Mouse (Mus musculus): Measurements from ENCODE around the gene Macrod2. TPM values are rescaled to one million over a fixed set of nuclear protein-coding genes. Genes with fewer than 3 reads are reported as not detected.

Macrod2 gene
- polyA plus RNA-seq, 1 experiment from 2014 or later: 34.2 TPM

DNA sequence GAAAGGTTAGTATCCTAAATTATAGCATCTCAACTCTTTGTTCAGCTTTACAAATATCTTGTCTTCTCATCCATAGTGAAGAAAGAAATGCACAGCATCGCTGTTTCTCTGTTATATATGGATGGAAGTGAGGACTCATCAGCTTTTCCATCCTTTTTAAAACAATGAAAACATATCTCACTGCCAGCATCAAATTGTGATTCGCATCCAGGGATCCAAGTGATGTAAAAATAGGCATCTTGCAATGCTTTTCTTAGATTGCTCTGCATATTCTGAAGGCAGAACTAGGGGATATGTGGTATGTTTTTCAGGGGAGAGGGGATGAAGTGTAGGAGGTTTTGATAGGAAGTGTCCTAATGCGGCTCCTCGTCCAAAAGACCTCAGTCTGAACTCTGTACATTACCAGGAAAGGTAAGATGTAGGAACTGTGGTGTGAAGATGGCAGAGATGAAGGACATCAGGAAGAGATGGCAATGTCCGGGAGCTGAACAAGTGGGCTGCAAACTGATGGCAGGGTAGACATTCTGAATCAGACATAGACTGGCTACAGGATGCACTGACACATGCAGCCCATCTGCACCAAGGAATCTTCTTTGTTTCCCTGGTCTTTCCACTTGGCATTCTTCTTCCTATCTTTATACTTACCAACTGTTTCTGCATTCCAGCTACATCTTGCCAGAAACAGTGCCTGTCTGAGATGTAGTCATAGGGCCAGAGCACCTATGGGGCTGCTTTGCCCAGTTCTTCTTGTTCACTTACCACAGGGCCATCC, 1341.8 kb downstream of the Macrod2 start:
- Histone ChIP-seq H3K9me3 (no peaks in the 10 kb centered on the region), H3K4me3 (no peak overlapping the region), H3K27ac (no peak overlapping the region), H3K36me3 (replicated peaks) (no peaks in the 10 kb centered on the region), H3K27me3 (ENCODE audit: poor library complexity, severe bottlenecking) (no peaks in the 10 kb centered on the region), H3K4me1 (no peaks in the 10 kb centered on the region)
- 92% methylated on average over 5 of the region's 5 CpGs for WGBS
- DNase-seq (ENCODE audit: extremely low spot score, low spot score): no peak

DNA sequence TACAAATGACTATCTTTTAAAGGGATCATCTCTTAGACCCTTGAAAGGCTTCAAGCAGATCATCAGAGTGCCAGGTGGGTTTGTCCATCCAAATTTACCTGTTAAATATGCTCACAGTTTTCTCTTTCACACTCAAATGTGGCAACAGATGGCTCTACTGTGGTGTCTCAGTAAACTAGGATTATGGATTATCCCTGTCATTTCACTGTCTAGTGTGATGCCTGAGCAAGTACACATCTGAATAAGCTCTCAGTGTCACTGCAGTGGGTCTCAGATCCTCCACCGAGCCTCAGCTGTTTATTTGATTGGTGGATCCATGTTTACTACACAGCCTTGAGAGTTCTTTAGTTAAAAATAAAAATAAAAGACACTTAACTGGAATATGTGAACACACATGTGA, 1343.6 kb downstream of the Macrod2 start:
- no peaks in the 10 kb centered on the region for H3K4me1 ChIP-seq
- no peaks in the 10 kb centered on the region for H3K9me3 ChIP-seq
- WGBS: 92% methylated on average over 1 of the region's 1 CpGs
- DNase-seq (ENCODE audit: extremely low spot score, low spot score): no peak
- H3K27me3 ChIP-seq (ENCODE audit: poor library complexity, severe bottlenecking): no peaks in the 10 kb centered on the region
- H3K27ac ChIP-seq: no peak overlapping the region
- no peaks in the 10 kb centered on the region for H3K36me3 ChIP-seq (replicated peaks)
- no peak overlapping the region for H3K4me3 ChIP-seq

DNA sequence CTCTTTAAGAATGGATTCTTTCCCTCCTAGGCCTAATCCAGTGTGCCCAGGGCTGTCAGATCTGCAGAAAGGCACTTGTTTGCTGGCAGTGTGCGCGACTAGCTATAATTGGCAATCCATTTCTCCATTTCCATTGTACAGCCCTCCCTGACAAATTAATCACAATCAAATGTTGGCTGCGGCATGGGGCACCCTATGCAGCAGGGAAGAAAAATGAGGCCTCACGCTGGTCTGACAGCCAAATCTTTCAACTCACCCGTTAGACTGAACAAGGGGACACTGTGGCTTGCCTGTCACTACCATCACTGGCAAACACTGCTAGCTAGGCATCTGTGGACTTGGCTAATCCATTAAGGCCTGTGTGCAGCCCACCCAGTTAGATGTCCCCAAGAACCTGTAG, 1345.2 kb downstream of the Macrod2 start:
- no peaks in the 10 kb centered on the region for H3K36me3 ChIP-seq (replicated peaks)
- DNase-seq (ENCODE audit: extremely low spot score, low spot score): no peak
- no peak overlapping the region for H3K4me3 ChIP-seq
- H3K27ac ChIP-seq: no peak overlapping the region
- no peaks in the 10 kb centered on the region for H3K27me3 ChIP-seq (ENCODE audit: poor library complexity, severe bottlenecking)
- 90% methylated on average over 5 of the region's 5 CpGs for WGBS
- H3K9me3 ChIP-seq: no peaks in the 10 kb centered on the region
- H3K4me1 ChIP-seq: no peaks in the 10 kb centered on the region

DNA sequence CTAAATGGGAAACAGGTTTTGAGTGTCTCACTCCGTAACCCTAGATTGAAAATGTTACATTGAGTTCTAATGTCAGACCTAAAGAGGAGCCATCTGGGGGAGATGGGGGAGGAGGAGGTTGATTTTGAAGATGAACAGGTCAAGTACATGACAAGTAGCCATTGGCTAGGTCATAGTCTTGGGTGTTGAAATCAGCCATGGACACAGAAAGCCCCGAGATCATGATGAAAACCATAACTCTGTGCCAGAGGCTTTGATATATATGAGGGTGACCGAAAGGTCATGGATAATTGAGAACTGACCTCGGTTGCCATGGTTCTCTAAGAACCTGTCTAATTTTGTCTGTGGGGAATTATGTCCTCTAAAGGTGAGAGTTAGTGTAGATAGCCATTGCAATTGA, 1405.1 kb downstream of the Macrod2 start:
- DNase-seq (ENCODE audit: extremely low spot score, low spot score): no peak

DNA sequence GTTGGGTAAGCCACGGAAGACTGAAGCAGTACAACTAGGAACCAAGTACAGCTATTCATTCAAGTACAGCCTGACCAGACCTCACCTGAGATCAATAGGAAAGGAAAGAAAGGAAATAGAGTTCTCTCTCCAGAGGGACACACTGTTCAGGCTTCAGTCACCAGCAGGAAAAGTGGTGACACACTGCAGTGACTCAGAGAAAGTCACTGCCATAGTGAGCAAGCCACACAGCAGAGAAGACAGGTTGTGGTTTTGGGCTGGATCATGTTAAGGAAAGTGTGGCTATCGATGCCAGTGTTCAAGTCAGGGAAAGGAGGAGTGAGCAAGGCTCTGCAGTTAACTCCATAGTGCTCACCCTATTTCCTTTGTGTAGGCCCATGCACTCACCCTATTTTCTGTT, 1405.8 kb downstream of the Macrod2 start:
- Histone ChIP-seq H3K27ac (no peak overlapping the region), H3K9me3 (no peaks in the 10 kb centered on the region), H3K4me1 (peaks cover 16% of the 10 kb centered on the region), H3K36me3 (replicated peaks) (no peaks in the 10 kb centered on the region), H3K4me3 (no peak overlapping the region), H3K27me3 (ENCODE audit: poor library complexity, severe bottlenecking) (no peaks in the 10 kb centered on the region)
- WGBS: 78% methylated on average over 2 of the region's 2 CpGs
- DNase-seq (ENCODE audit: extremely low spot score, low spot score): no peak

More for the DNA sequence above, 1405.1 kb downstream of the Macrod2 start:
- WGBS: 82% methylated on average over 4 of the region's 4 CpGs
- Histone ChIP-seq H3K4me3 (no peak overlapping the region), H3K9me3 (no peaks in the 10 kb centered on the region), H3K36me3 (replicated peaks) (no peaks in the 10 kb centered on the region), H3K4me1 (peaks cover 16% of the 10 kb centered on the region), H3K27ac (no peak overlapping the region), H3K27me3 (ENCODE audit: poor library complexity, severe bottlenecking) (no peaks in the 10 kb centered on the region)

DNA sequence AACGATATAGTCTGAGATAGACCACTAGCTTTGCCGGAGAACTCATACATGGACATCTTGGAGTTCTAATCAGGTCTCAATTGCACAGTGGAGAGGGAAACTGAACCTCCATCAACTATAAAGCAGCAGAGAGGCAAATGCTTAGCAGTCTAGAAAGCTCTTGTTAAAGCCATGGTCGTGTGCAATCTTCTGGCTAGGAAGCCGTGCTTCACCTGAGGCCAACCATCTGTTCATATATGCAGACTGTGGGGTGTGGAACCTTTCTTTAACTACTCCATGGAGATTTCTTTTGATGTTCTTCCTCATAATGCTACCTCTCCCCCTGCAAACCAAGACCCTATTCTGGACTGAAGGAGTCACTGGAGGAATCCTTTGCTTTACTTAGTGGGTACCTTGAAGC, 1421.2 kb downstream of the Macrod2 start:
- DNase-seq (ENCODE audit: extremely low spot score, low spot score): no peak
- no peak overlapping the region for H3K27ac ChIP-seq
- H3K4me1 ChIP-seq: no peaks in the 10 kb centered on the region
- no peak overlapping the region for H3K4me3 ChIP-seq
- no peaks in the 10 kb centered on the region for H3K27me3 ChIP-seq (ENCODE audit: poor library complexity, severe bottlenecking)
- WGBS: 94% methylated on average over 4 of the region's 4 CpGs
- no peaks in the 10 kb centered on the region for H3K36me3 ChIP-seq (replicated peaks)
- no peaks in the 10 kb centered on the region for H3K9me3 ChIP-seq

DNA sequence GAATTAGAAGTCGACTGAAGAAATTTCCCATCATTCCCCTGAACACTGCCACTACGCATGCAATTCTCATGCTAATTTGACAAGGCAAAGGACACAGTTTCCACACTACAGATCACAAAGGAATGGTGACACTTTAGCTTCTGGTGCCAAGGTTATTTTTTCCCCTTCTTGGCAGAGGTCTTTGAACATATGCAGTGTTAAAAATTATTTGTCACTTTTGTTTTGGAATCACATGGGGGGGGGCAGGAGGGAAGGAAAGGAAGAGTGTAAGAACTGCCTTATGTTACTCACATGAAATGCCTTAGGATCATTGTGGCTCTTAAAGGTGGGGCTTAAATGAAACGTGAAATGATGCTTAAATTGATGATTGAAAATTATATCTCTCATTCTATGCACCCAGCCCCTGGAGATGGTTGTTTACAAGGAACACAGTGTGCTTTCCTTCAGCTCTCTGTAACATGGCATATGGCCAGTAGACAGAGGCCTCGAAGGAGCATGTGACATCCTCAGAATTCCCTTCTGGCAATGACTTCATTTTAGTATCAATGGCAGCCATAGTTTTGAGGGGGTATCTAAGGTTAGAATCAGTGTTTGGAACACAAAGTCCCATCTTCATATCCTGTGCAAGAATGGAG, 1422.6 kb downstream of the Macrod2 start:
- DNase-seq (ENCODE audit: extremely low spot score, low spot score): no peak
- WGBS: 82% methylated on average over 4 of the region's 4 CpGs
- Histone ChIP-seq H3K27me3 (ENCODE audit: poor library complexity, severe bottlenecking) (no peaks in the 10 kb centered on the region), H3K4me1 (no peaks in the 10 kb centered on the region), H3K9me3 (no peaks in the 10 kb centered on the region), H3K36me3 (replicated peaks) (no peaks in the 10 kb centered on the region), H3K4me3 (no peak overlapping the region), H3K27ac (no peak overlapping the region)

DNA sequence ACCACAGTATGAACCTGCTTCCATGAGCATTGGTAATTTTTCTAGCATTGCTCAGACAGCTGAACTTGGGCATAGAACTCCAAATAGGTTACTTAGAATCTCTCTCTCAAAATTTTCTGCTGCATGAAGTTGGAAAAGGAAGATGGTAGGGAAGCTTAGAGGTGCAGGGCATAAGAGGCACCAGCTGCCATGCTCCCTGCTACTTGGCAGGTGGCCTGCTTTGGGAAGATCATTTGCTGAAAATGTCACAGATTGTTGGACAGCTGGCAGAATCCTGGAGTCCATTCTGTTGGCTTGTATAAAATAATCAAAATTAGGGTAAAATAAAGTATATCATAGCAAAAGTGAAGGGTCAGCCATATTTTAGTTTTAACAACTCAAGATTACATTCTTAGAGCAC, 1425.7 kb downstream of the Macrod2 start:
- no peak for DNase-seq (ENCODE audit: extremely low spot score, low spot score)
- no peak overlapping the region for H3K4me3 ChIP-seq
- no peaks in the 10 kb centered on the region for H3K9me3 ChIP-seq
- H3K27me3 ChIP-seq (ENCODE audit: poor library complexity, severe bottlenecking): no peaks in the 10 kb centered on the region
- no peaks in the 10 kb centered on the region for H3K36me3 ChIP-seq (replicated peaks)
- no peaks in the 10 kb centered on the region for H3K4me1 ChIP-seq
- no peak overlapping the region for H3K27ac ChIP-seq

DNA sequence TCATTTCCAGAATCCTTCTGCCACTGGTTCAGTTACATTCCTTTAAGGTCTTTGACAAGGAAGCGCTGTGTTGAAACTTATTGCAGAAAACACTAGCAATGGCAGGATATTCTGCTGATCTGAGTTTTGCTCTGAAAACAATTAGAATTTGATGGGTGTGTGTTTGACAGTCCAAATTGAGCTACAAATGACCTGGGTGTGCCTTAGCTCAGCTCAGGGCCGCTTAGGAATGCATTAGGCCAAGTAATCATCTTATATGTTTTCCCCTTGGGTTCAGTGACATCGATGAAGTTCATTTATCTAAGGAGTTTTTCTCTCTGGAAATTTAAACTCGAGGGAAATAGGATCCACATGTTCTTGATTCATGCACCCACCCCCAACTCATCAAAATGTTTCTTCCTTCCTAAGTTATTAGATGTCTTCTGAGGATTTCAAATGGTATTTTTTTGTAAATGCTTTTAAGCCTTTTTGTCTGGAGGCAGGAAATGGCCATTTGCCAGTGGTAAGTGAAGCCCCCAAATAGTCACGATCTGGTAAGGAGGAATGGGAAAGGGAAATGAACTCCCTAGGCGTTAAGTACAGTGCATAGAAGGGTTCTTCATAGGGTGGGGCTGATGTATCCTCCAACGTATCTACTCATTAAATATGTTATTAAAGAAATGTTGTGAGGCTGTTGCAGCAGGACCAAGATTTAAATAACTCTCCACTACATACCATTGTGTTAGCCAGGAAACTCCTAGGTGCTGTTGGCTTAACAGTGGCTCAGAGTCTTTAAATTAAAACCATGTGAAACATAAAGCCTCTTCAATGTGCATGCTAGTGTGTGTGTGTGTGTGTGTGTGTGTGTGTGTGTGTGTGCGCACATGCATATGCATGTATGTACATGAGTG, 1430.7 kb downstream of the Macrod2 start:
- Histone ChIP-seq H3K27ac (no peak overlapping the region), H3K36me3 (replicated peaks) (no peaks in the 10 kb centered on the region), H3K4me1 (no peaks in the 10 kb centered on the region), H3K4me3 (no peak overlapping the region), H3K27me3 (ENCODE audit: poor library complexity, severe bottlenecking) (no peaks in the 10 kb centered on the region), H3K9me3 (no peaks in the 10 kb centered on the region)
- WGBS: 72% methylated on average over 8 of the region's 8 CpGs
- DNase-seq (ENCODE audit: extremely low spot score, low spot score): no peak

DNA sequence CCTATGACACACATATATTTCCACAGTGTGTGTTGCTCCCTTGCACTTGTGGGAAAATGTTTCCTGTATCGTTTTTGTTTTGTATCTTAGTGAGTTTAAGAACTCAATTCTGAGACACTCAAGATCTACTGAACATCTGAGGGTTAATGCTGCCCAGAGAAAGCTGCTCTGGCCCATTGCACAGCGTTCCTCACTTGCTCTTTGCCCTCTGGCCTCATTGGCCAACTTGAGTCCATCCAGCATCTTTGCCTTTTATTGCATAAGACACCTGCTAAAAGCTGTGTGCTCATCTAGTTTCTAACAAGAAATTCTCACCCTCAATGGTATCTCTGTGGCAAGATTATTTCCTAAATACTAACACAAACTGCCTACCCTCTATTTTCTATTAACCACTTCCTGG, 1435.4 kb downstream of the Macrod2 start:
- Histone ChIP-seq H3K9me3 (no peaks in the 10 kb centered on the region), H3K36me3 (replicated peaks) (no peaks in the 10 kb centered on the region), H3K27ac (no peak overlapping the region), H3K4me1 (no peaks in the 10 kb centered on the region), H3K4me3 (no peak overlapping the region), H3K27me3 (ENCODE audit: poor library complexity, severe bottlenecking) (no peaks in the 10 kb centered on the region)
- no peak for DNase-seq (ENCODE audit: extremely low spot score, low spot score)
- 81% methylated on average over 2 of the region's 2 CpGs for WGBS

DNA sequence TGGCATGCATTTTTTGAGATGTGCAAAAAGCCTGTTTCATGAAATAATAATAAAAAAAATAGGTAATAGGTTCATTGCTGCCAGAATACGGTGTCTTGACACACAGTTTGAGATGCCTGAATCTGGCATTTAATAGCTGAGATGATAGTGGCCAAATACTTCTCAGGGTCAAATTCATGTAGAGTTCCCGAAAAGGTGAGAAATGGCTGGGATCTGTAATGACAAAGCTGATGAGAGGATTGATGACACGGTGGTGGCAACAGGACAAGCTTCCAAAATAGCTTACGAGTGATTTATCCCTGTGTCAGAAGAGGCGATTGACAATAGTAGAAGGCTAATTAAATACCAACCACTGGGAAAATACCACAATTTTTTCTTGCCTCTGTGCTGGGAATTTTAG, 1436.4 kb downstream of the Macrod2 start:
- no peak for DNase-seq (ENCODE audit: extremely low spot score, low spot score)
- Histone ChIP-seq H3K9me3 (no peaks in the 10 kb centered on the region), H3K36me3 (replicated peaks) (no peaks in the 10 kb centered on the region), H3K27ac (no peak overlapping the region), H3K4me3 (no peak overlapping the region), H3K4me1 (no peaks in the 10 kb centered on the region), H3K27me3 (ENCODE audit: poor library complexity, severe bottlenecking) (no peaks in the 10 kb centered on the region)
- 95% methylated on average over 5 of the region's 5 CpGs for WGBS

DNA sequence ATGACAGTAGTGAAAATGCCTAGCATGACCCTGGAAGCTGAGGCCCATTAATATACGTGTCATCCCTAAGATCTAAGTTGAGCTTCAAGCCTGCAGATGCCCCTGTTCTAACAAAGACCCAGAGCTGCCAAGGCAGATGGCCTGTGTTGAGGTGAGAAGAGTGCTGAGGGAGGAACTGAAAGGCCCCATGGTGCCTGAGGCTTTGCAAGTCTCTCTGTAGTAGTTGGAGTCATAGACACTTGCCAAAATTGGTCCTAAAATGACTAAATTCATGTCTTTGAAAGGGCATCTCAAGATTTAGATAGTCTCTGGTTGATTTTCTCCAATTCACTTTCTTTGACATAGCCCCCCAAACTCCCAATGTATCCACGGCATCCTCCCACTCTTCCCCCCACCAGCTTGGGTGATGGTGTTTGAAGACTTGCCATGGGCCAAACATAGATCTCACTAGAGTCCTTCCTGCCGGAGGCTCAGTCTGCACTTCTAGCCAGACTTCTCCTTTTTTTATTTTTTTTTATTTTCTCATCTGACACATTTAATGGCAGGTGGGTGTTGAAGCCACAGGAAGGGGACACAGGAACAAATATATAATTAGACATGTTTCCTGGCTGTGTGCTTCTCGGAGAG, 1439.2 kb downstream of the Macrod2 start:
- 91% methylated on average over 4 of the region's 4 CpGs for WGBS
- H3K4me3 ChIP-seq: no peak overlapping the region
- no peak for DNase-seq (ENCODE audit: extremely low spot score, low spot score)
- no peaks in the 10 kb centered on the region for H3K36me3 ChIP-seq (replicated peaks)
- no peaks in the 10 kb centered on the region for H3K27me3 ChIP-seq (ENCODE audit: poor library complexity, severe bottlenecking)
- H3K27ac ChIP-seq: no peak overlapping the region
- H3K9me3 ChIP-seq: no peaks in the 10 kb centered on the region
- no peaks in the 10 kb centered on the region for H3K4me1 ChIP-seq
